Mouse (Mus musculus) natural killer cell, adult 2 months (primary cell): Measurements from ENCODE around the gene Sh3d19.
"Not testable (repeated sequence)": the region's sequence is repeated elsewhere in the genome, so short reads cannot be mapped to it uniquely, and the experiment has no call there.

ENCODE experiments used
- DNase-seq, 2 experiments: peaks; one replicate each; pipeline ENCODE4 v3.0.0; 2022; ENCODE audit warnings: low spot score in 2 of 2

The Sh3d19 gene

GRCm38 (mm10) chr3:85980036-85980435, 9.1 kb downstream of the Sh3d19 start:
- DNase-seq = no peak

- not testable (repeated sequence) for DNase-seq
Measured at GRCm38 (mm10) chr3:85981761-85982160, 10.9 kb downstream of the Sh3d19 start.

- no peak for DNase-seq
Measured at GRCm38 (mm10) chr3:85984537-85984936, 13.6 kb downstream of the Sh3d19 start.

DNA sequence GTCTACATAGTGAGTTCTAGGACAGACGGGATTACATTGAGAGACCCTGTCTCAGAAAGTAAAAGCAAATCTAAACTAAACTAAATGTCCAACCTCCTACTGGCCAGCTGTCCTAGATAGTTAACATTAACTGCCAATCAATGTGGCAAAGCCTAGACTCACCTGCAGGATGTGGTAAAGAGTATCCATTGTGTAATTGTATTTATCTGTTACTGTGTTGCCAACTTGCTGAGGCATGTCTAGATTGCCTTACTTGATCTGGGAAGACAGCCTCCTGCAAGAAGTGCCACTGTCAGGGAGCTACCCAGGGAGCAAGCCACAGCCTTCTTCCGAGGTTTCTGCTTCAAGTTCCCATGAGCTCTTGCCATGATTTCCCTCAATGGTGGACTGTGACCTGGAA, 16.3 kb downstream of the Sh3d19 start:
- no peak for DNase-seq

- DNase-seq = no peak
Measured at GRCm38 (mm10) chr3:85991140-85991801, 20.4 kb downstream of the Sh3d19 start.

GRCm38 (mm10) chr3:85991802-85992156, 20.9 kb downstream of the Sh3d19 start:
- no peak for DNase-seq

- no peak for DNase-seq
Measured at GRCm38 (mm10) chr3:85993744-85994143, 22.8 kb downstream of the Sh3d19 start.

DNA sequence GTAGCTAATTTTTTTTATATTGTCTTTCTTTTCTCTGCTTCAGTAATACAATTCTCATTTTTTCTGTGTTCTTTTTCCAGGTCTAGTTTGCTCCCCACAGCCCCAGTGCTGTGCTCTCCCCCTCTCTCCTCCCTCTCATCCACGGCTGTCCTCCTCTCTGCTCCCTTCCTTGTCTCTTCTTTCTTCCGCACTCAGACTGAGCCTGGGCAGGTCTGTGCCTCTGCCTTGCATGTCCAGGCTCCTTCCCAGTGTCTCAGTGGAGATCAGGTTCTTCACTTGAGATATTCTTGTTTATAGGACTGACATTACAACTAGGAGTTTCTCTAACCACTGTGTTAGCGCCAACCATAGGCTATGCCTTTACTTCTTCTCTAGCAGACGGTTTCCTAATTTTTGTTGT, 23.7 kb downstream of the Sh3d19 start:
- DNase-seq = no peak

- no peak for DNase-seq
Measured at GRCm38 (mm10) chr3:86001271-86001670, 30.4 kb downstream of the Sh3d19 start.

GRCm38 (mm10) chr3:86002423-86002822, 31.5 kb downstream of the Sh3d19 start, which contains the start of gene Prss48:
Gene Prss48 (minus strand): TSS chr3:86002491.
- DNase-seq = peak in 1 of 2 experiments; percentile 1

DNA sequence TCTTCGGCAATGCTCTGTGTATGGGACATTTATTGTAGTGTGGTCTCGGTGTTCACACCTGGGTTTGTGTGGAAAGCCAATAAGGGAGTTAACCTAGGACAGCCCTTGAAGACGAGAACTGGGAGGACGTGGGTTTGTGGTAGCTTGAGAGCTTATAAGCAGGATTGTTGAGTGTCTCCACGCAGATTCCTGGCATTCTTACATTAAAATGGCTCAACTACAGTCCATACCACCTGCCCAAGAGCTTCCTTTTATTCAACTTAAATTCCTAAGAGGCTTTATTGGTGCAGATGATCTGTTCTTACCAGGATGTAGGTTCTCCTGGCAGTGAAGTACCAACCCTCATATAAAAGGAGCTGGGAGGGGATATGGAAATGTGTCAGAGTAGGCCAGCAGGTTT, 32.0 kb downstream of the Sh3d19 start:
- DNase-seq = no peak

GRCm38 (mm10) chr3:86004751-86005150, 33.8 kb downstream of the Sh3d19 start:
- DNase-seq = no peak

GRCm38 (mm10) chr3:86010618-86011017, 39.7 kb downstream of the Sh3d19 start:
- no peak for DNase-seq

- no peak for DNase-seq
Measured at GRCm38 (mm10) chr3:86011373-86011772, 40.5 kb downstream of the Sh3d19 start.

GRCm38 (mm10) chr3:86011833-86012232, 40.9 kb downstream of the Sh3d19 start:
- DNase-seq = no peak

DNA sequence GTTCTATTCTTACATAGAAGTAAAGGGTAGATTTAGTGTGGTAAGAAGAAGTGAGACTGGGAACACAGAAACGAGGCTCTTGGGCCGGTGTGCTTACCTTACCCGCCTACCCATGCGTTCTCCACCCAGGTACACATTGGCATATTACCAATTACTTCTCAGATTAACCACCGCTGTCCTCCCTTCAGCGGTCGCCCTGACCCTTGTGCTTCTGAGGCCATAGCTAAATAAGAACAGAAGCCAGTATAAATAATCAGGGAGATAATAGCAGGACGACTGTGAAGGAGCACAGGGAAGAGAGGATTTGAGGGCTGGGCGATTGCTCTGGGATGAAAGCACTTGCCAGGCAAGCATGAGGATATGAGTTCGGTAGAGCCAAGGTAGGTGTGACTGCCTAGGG, 42.9 kb downstream of the Sh3d19 start:
- no peak for DNase-seq

DNA sequence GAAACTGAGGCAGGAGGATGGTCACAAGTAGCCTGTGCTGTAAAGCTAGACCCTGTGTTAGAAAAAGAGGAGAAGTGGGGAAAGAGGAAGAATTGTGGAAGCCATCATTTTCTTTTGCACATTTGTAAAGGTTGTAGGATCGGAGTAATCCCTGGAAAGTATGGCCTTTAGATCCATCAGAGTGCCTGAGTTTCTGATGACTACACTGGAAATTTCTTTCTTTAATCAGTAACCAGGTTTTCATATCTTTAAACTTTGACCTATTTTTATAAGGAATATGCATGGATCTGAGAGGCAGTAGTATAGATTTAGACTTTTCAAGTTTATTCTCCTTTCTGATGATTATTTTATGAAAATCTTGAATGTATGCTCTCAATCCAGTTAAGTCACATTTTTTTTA, 46.1 kb downstream of the Sh3d19 start:
- no peak for DNase-seq

GRCm38 (mm10) chr3:86017484-86017883, 46.6 kb downstream of the Sh3d19 start:
- DNase-seq = no peak

- no peak for DNase-seq
Measured at GRCm38 (mm10) chr3:86020921-86021650, 50.2 kb downstream of the Sh3d19 start.

DNA sequence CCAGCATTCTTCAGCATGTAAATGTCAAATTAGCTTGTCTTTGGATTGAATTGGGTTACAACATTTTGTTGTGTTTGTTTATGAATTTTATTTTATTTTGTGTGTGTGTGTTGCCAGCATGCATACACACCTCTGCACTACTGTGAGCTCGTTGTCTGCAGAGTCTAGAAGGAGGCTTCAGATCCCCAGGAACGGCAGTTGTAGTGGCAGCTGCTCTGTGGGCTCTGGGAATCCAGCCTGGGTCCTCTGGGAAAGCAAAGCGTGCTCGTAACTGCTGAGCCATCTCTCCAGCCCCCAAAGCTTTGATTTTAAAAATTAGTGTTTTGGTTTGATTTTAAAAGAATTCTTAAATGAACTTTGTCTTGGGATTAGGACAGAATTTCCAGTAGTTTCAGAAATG, 50.7 kb downstream of the Sh3d19 start:
- no peak for DNase-seq

- DNase-seq = no peak
Measured at GRCm38 (mm10) chr3:86024065-86024795, 53.3 kb downstream of the Sh3d19 start.

GRCm38 (mm10) chr3:86025341-86026137, 54.6 kb downstream of the Sh3d19 start:
- no peak for DNase-seq
